8 mouse cellular contexts compared by ENCODE assay signal in the genomic region with DNA sequence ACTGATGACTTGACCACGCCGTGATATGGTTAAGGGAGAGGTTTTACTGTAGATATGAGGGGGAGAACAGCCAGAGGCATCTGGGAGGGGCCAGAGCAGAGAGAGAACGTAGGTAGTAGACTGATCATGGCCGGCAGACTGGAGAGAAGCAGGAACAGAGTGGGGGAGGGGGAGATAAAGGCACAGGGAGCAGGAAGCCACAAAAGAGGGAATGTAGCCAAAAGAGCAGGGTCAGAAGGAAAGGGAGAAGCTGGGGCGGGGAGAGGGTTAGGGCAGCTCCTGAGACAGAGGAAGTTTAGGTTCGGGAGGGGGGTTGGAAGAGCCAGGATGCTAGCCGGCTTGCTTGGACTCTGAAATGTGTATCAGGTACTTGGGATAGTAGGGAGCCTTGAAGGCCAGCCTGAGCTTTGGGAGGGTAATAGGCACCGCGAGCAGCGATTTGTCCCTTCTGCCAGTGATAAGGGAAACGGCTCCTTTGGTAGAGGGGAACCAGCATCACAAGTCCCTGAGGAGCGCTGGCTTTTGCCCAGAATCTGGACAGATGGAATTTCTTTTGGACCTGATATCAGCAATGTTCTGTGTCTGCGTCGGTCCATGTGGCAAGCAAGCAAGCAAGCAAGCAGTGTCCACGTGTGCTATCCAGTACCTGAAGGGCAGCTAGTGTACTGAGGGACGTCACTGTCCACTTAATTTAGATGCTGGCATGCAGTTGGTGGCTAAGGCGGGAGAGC. TPM values are rescaled to one million over a fixed set of nuclear protein-coding genes. Genes with fewer than 3 reads are reported as not detected.
DNase-seq lines count a peak whose midpoint lies in the region; ATAC-seq and TF ChIP-seq lines count a peak whose summit lies in the region.

No protein-coding gene starts in this region.

- no peak overlapping the region for H3K27ac ChIP-seq in brown adipose tissue, adult 24 weeks (replicated peaks; ENCODE audit: low read depth, low read length)
- H3K27ac ChIP-seq in heart, embryonic 12.5 days (ENCODE audit: poor library complexity, severe bottlenecking), result peak overlapping the region; percentile 80
- peak overlapping the region; percentile 88 for H3K27ac ChIP-seq in kidney, embryonic 15.5 days
- H3K27ac ChIP-seq in stomach, embryonic 15.5 days, result 0 out of 2 replicates have a peak overlapping the region, but pooled peaks have one; percentile 28

- H3K9me3 ChIP-seq in G1E (replicated peaks), result no peaks in the 10 kb centered on the region
- no peaks in the 10 kb centered on the region for H3K9me3 ChIP-seq in heart, embryonic 12.5 days (replicated peaks)
- H3K9me3 ChIP-seq in kidney, embryonic 15.5 days (replicated peaks), result no peaks in the 10 kb centered on the region
- no peaks in the 10 kb centered on the region for H3K9me3 ChIP-seq in stomach, embryonic 15.5 days

- peak overlapping the region; percentile 32; the same call in 1 of the 2 replicates for H3K9ac ChIP-seq in heart, embryonic 12.5 days
- no peak overlapping the region for H3K9ac ChIP-seq in kidney, embryonic 15.5 days
- no peak overlapping the region for H3K9ac ChIP-seq in stomach, embryonic 15.5 days

- peak; percentile 22 for DNase-seq in G1E (ENCODE audit: low spot score)
- peak; percentile 35 for DNase-seq in lung, postnatal 25 days (ENCODE audit: low spot score)
- no peak for DNase-seq in urinary bladder, adult 18-20 months (ENCODE audit: low spot score in 2 of 2)
- DNase-seq in layer of hippocampus, postnatal 25 days (ENCODE audit: extremely low spot score in 1 of 2, low spot score in 1 of 2), result no peak

- H3K4me1 ChIP-seq in G1E (ENCODE audit: insufficient read depth, low read depth, low read length), result peaks cover 57% of the 10 kb centered on the region
- peaks cover 3% of the 10 kb centered on the region; the same call in 1 of the 2 replicates for H3K4me1 ChIP-seq in brown adipose tissue, adult 24 weeks (ENCODE audit: control insufficient read depth, insufficient read depth, insufficient read length, low read length)
- peaks cover 38% of the 10 kb centered on the region for H3K4me1 ChIP-seq in heart, embryonic 12.5 days (replicated peaks)
- H3K4me1 ChIP-seq in kidney, embryonic 15.5 days, result peaks cover 54% of the 10 kb centered on the region
- peaks cover 23% of the 10 kb centered on the region for H3K4me1 ChIP-seq in stomach, embryonic 15.5 days

- ATAC-seq in G1E (ENCODE audit: extremely low read depth, insufficient number of reproducible peaks, low FRiP score, poor library complexity, severe bottlenecking), result peak; percentile 56
- ATAC-seq in heart, embryonic 12.5 days (ENCODE audit: insufficient number of reproducible peaks, low FRiP score), result peak; percentile 80
- peak; percentile 45 for ATAC-seq in kidney, embryonic 15.5 days (replicated peaks; ENCODE audit: low FRiP score)
- peak; percentile 68; the same call in 1 of the 2 replicates for ATAC-seq in stomach, embryonic 15.5 days (ENCODE audit: insufficient read depth, low FRiP score, low read depth)

- no peaks in the 10 kb centered on the region for H3K36me3 ChIP-seq in G1E (replicated peaks)
- H3K36me3 ChIP-seq in heart, embryonic 12.5 days, result no peaks in the 10 kb centered on the region
- no peaks in the 10 kb centered on the region for H3K36me3 ChIP-seq in kidney, embryonic 15.5 days
- H3K36me3 ChIP-seq in stomach, embryonic 15.5 days, result no peaks in the 10 kb centered on the region

- 9% methylated on average over 17 of the region's 17 CpGs for WGBS in heart, embryonic 12.5 days
- WGBS in kidney, embryonic 15.5 days, result 22% methylated on average over 17 of the region's 17 CpGs
- 22% methylated on average over 17 of the region's 17 CpGs for WGBS in stomach, embryonic 15.5 days

- peaks cover 10% of the 10 kb centered on the region for H3K27me3 ChIP-seq in G1E (ENCODE audit: insufficient read depth, low read length)
- H3K27me3 ChIP-seq in heart, embryonic 12.5 days (replicated peaks), result no peaks in the 10 kb centered on the region
- H3K27me3 ChIP-seq in kidney, embryonic 15.5 days, result no peaks in the 10 kb centered on the region
- no peaks in the 10 kb centered on the region for H3K27me3 ChIP-seq in stomach, embryonic 15.5 days (replicated peaks)

- no peak for TF ChIP-seq CTCF in G1E (IDR thresholded peaks at IDR 0.05; ENCODE audit: low read depth, low read length)

- H3K4me3 ChIP-seq in G1E (ENCODE audit: low read depth, low read length), result peak overlapping the region; percentile 57; the same call in 1 of the 2 replicates
- peak overlapping the region; percentile 38 for H3K4me3 ChIP-seq in brown adipose tissue, adult 24 weeks (ENCODE audit: insufficient read depth, low read depth, low read length)
- peak overlapping the region; percentile 33 for H3K4me3 ChIP-seq in heart, embryonic 12.5 days
- peak overlapping the region; percentile 16; the same call in 1 of the 2 replicates for H3K4me3 ChIP-seq in kidney, embryonic 15.5 days (replicated peaks)
- no peak overlapping the region; the same call in 1 of the 2 replicates for H3K4me3 ChIP-seq in stomach, embryonic 15.5 days (replicated peaks)

- peak overlapping the region; percentile 66 for H3K4me2 ChIP-seq in heart, embryonic 12.5 days
- H3K4me2 ChIP-seq in kidney, embryonic 15.5 days, result peak overlapping the region; percentile 53
- H3K4me2 ChIP-seq in stomach, embryonic 15.5 days, result peak overlapping the region; percentile 50

RNA-seq across cellular contexts. Expression of a gene that starts 10.7 kb away (rescaled TPM):
- total RNA-seq in G1E (2014; fragmentation: Nextera tagmentation), result 122 and 140 TPM in 2 replicates
- total RNA-seq in G1E (2017), result 209 and 238 TPM in 2 replicates
- polyA plus RNA-seq in G1E (2012), result 13.6 and 41.3 TPM in 2 replicates
- 354 and 380 TPM in 2 replicates for polyA plus RNA-seq in brown adipose tissue, adult 24 weeks (2012; ENCODE audit: insufficient read depth, insufficient read length, missing spikeins)
- 188 and 192 TPM in 2 replicates for polyA plus RNA-seq in heart, embryonic 12.5 days (2016; fragmentation: Nextera tagmentation; extraction: Ambion mirVana)
- 189 and 196 TPM in 2 replicates for polyA plus RNA-seq in kidney, embryonic 15.5 days (2015; fragmentation: Nextera tagmentation; extraction: Ambion mirVana)
- polyA plus RNA-seq in stomach, embryonic 15.5 days (2015; fragmentation: Nextera tagmentation; extraction: Ambion mirVana), result 154 and 165 TPM in 2 replicates
- 100 to 1,000 TPM; 178 to 199 TPM for total RNA-seq in layer of hippocampus, postnatal 25 days (2021)

Comparison
In these comparisons a context has a peak if more than half of its experiments do, and no peak if none do; other contexts are left out.
1. DNase-seq: peak in G1E (single experiment) and lung, postnatal 25 days (single experiment); none in urinary bladder, adult 18-20 months (0 of 2) and layer of hippocampus, postnatal 25 days (0 of 2).
2. Peak in every context shown above with its lines, with median percentiles within 50 percentile points of each other: ATAC-seq and H3K4me2 ChIP-seq.